Mouse (Mus musculus) midbrain, embryonic 15.5 days (tissue): ENCODE measurements around the gene Zbtb8a. TPM values are rescaled to one million over a fixed set of nuclear protein-coding genes. Genes with fewer than 3 reads are reported as not detected.
A peak's percentile ranks its signal among the peaks of the same experiment; 100 is the strongest.

Source experiments
- ATAC-seq: fragments of 200-750 bp; cut with Nextera tagmentation; replicated peaks from 2 replicates; pipeline ENCODE4 v1.8.0; 2017; ENCODE audit warnings: moderate TSS enrichment
- H3K27ac ChIP-seq: fragments of 300-500 bp; sonication (generic); 2 replicates; pipeline ENCODE4 v1.5.1; 2015; ENCODE audit warnings: mild to moderate bottlenecking, inconsistent platforms
- H3K27me3 ChIP-seq: fragments of 300-500 bp; sonication (generic); replicated peaks from 2 replicates; pipeline ENCODE4 v1.6.1; 2015; ENCODE audit warnings: inconsistent platforms
- H3K36me3 ChIP-seq: fragments of 300-500 bp; sonication (generic); replicated peaks from 2 replicates; pipeline ENCODE4 v1.6.1; 2015; ENCODE audit warnings: inconsistent platforms
- H3K4me1 ChIP-seq: fragments of 300-500 bp; sonication (generic); 2 replicates; pipeline ENCODE4 v1.6.1; 2015; ENCODE audit warnings: inconsistent platforms
- H3K4me2 ChIP-seq: fragments of 300-500 bp; sonication (generic); 2 replicates; pipeline ENCODE4 v1.6.1; 2015; ENCODE audit warnings: inconsistent platforms, mild to moderate bottlenecking, moderate library complexity
- H3K4me3 ChIP-seq: fragments of 300-500 bp; sonication (generic); 2 replicates; pipeline ENCODE4 v1.5.1; 2015; ENCODE audit warnings: mild to moderate bottlenecking, inconsistent platforms
- H3K9ac ChIP-seq: fragments of 300-500 bp; sonication (generic); 2 replicates; pipeline ENCODE4 v1.6.1; 2015; ENCODE audit warnings: mild to moderate bottlenecking, inconsistent platforms
- H3K9me3 ChIP-seq: fragments of 300-500 bp; sonication (generic); 2 replicates; pipeline ENCODE4 v1.6.1; 2016; ENCODE audit warnings: inconsistent platforms
- WGBS: fragments of 180-500 bp; shearing (Covaris S2); methylation state at CpG from one replicate; pipeline ENCODE4 v1.1.7; 2015; ENCODE audit warnings: mixed read lengths; 5-methylcytosine and 5-hydroxymethylcytosine counted together
- polyA plus RNA-seq: library from polyadenylated mRNA; unstranded; fragments of >200 nt; fragmentation: Nextera tagmentation; extraction: Ambion mirVana; gene quantifications from 2 replicates; pipeline ENCODE4 v1.2.1, GENCODE M21; 2015

Zbtb8a gene
- polyA plus RNA-seq, 1 experiment from 2014 or later: 21.5 TPM

DNA sequence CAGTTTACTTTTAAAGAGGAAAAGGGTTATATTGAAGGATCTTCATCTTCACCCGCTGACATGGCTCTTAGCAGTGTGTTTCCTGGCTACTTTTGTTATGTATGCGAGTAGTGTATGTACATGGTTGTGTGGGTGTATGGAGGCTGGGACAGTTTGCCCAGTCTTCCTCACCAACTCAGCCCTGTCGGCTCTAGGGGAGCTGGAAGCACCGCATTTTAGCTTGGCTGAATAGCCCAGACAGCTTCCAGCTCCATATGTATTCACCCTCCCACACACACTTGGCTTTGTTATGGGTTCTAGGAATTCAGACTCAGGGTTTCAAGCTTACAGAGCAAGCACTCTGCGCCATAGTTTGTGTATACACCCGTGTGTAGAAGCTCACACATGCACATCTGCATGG lies 26.8 kb downstream of the Zbtb8a start:
- no peak overlapping the region for H3K27ac ChIP-seq
- H3K9me3 ChIP-seq: no peaks in the 10 kb centered on the region
- H3K4me2 ChIP-seq: no peak overlapping the region
- peaks cover 6% of the 10 kb centered on the region; the same call in 1 of the 2 replicates for H3K36me3 ChIP-seq
- WGBS: 78% methylated on average over 6 of the region's 6 CpGs
- no peak overlapping the region for H3K9ac ChIP-seq
- no peaks in the 10 kb centered on the region for H3K27me3 ChIP-seq
- 0 out of 2 replicates have a peak, but pooled peaks have one; percentile 9 for ATAC-seq
- no peak overlapping the region for H3K4me3 ChIP-seq
- H3K4me1 ChIP-seq: no peaks in the 10 kb centered on the region

DNA sequence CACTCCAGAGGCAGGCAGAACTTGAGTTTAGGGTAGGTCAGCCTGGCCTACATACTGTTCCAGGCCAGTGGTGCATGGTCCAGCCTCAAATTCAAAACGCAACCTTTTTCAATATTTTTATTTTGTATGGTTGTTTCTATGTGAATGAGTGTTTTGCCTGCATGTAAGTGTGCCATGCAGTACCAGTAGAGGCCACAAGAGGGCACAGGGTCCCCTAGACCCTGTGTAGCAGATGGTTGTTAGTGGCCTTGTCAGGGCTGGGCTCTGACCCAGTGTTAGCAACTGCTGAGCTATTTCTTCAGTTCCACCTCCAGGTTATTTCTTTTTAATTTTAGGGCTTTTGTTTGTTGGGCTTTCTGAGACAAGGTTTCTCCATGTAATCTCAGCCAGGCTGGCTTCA lies 27.3 kb downstream of the Zbtb8a start:
- H3K4me1 ChIP-seq: no peaks in the 10 kb centered on the region
- WGBS: 11% methylated on average over 1 of the region's 1 CpGs
- no peaks in the 10 kb centered on the region for H3K27me3 ChIP-seq
- H3K9ac ChIP-seq: no peak overlapping the region
- ATAC-seq: peak; percentile 75; the same call in 1 of the 2 replicates
- no peaks in the 10 kb centered on the region for H3K9me3 ChIP-seq
- H3K4me3 ChIP-seq: no peak overlapping the region
- 0 out of 2 replicates have a peak, but pooled peaks cover 4% of the 10 kb centered on the region for H3K36me3 ChIP-seq
- no peak overlapping the region for H3K27ac ChIP-seq
- H3K4me2 ChIP-seq: no peak overlapping the region

DNA sequence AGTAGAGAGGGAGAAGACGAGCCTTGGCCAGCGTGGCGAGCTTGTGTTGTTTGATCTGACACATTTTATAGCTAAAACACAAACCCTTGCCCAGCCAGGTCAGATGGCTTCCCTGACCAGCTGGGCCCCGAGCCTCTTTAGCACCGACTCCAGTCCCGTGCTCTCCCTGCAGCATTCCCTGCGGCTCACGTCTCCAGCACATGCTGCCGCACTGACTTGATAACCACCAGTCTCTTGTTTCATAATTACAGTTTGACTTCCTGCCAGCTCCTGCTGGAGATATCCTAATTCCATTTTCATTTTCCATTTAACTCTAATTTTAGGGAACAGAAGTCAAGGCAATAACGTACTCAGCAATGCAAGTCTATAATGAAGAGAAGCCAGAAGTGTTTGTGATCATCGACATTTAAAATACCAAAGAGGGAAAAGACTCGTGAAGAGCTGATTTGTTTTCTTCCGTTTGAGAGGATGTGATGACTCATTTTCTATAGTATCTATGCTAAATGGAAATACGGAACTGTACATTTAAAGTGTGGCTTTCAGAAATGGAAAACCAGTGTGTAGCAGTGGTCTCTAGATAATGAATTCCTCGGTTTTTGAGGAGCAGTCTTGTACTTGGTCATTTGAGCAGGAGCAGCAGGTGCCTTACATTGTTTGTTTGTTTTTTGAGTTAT lies 31.3 kb downstream of the Zbtb8a start:
- no peaks in the 10 kb centered on the region for H3K4me1 ChIP-seq
- no peak overlapping the region for H3K4me3 ChIP-seq
- H3K9ac ChIP-seq: no peak overlapping the region
- H3K27ac ChIP-seq: no peak overlapping the region
- peaks cover 10% of the 10 kb centered on the region for H3K36me3 ChIP-seq
- no peak overlapping the region for H3K4me2 ChIP-seq
- no peaks in the 10 kb centered on the region for H3K9me3 ChIP-seq
- WGBS: 89% methylated on average over 15 of the region's 15 CpGs
- ATAC-seq: no peak
- no peaks in the 10 kb centered on the region for H3K27me3 ChIP-seq

DNA sequence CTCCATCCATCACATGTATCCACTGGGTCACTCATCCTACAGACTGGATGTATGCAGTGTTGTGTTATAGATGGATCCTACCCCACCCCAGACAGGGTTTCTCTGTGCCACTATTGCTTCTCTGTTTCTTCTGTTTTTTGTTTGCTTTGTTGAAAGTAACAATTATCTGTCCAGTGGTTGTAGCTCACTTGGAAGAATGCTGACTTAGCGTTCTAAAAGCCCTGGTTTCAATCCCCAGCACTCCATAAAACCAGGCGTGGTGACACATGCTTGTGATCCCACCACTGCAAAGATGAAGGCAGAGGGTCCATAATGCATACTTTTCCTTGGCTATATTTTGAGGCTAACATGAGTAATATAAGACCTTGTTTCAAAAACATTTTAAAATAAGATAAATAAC lies 35.2 kb downstream of the Zbtb8a start:
- Histone ChIP-seq H3K27ac (no peak overlapping the region), H3K9me3 (no peaks in the 10 kb centered on the region), H3K9ac (no peak overlapping the region), H3K4me2 (no peak overlapping the region), H3K36me3 (peaks cover 11% of the 10 kb centered on the region), H3K27me3 (no peaks in the 10 kb centered on the region), H3K4me3 (no peak overlapping the region), H3K4me1 (no peaks in the 10 kb centered on the region)
- no peak for ATAC-seq
- 96% methylated on average over 2 of the region's 2 CpGs for WGBS

DNA sequence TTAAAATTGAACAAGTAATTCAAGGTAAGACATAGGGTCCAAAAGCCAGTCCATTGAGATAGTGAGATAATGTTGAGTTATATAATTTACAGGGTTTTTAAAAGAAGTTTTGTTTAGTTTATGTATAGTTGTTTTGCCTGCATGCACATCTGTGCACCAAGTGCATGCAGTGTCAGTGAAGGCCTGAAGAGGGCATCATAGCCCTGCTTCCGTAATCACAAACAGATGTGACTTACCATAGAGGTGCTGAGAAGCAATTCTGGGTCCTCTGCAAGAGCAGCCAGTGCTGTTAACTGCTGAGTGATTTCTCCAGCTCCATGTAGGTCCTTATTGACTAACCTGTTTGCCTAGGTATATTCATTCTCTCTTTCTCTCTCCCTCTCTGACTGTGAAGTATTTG lies 36.0 kb downstream of the Zbtb8a start:
- H3K9me3 ChIP-seq: no peaks in the 10 kb centered on the region
- no peak overlapping the region for H3K4me2 ChIP-seq
- H3K27ac ChIP-seq: no peak overlapping the region
- H3K9ac ChIP-seq: no peak overlapping the region
- no peak for ATAC-seq
- H3K36me3 ChIP-seq: peaks cover 11% of the 10 kb centered on the region
- no peaks in the 10 kb centered on the region for H3K27me3 ChIP-seq
- H3K4me1 ChIP-seq: peaks cover 3% of the 10 kb centered on the region
- WGBS: 90% methylated on average over 1 of the region's 1 CpGs
- no peak overlapping the region for H3K4me3 ChIP-seq

DNA sequence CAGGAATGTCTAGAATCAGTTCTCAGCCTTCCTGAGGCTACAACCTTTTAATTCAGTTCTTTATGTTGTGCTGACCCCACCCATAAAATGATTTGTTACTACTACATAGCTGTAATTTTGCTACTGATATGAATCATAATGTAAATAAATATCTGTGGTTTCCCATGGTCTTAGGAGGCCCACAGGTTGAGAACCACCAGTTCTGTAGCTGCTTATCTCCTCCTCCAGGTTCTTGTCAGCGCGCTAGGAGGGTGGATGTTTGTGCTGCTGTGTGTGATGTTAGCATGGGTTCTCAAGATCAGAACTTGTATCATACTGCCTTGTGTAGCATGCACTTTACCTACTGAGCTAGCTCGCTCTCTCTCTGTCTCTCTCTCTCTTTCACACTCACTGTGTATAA lies 38.2 kb downstream of the Zbtb8a start:
- Histone ChIP-seq H3K4me1 (peaks cover 11% of the 10 kb centered on the region), H3K9ac (no peak overlapping the region), H3K27me3 (no peaks in the 10 kb centered on the region), H3K36me3 (peaks cover 11% of the 10 kb centered on the region), H3K4me3 (no peak overlapping the region), H3K9me3 (no peaks in the 10 kb centered on the region), H3K27ac (no peak overlapping the region), H3K4me2 (no peak overlapping the region)
- 100% methylated on average over 3 of the region's 3 CpGs for WGBS
- no peak for ATAC-seq

DNA sequence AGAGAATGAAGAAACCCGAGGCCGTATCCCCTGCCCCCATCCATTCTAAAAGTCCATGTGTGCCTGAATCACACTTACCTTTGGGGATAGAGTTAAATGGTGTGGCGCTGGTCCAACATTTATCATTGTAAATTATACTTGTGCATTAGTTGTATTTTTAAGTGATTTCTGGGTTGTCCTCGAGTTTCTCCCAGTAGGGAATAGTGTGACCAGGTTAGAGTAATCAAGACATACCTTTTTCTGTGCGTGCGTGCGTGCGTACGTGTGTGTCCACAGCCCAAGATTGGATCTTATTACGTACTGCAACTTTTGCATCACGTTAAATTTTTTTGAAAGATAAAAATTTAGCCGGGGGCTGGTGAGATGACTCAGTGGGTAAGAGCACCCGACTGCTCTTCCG lies 41.6 kb downstream of the Zbtb8a start:
- H3K9ac ChIP-seq: peak overlapping the region; percentile 68
- H3K9me3 ChIP-seq: no peaks in the 10 kb centered on the region
- H3K27me3 ChIP-seq: no peaks in the 10 kb centered on the region
- no peak for ATAC-seq
- H3K4me2 ChIP-seq: peak overlapping the region; percentile 74
- H3K27ac ChIP-seq: peak overlapping the region; percentile 98
- 55% methylated on average over 14 of the region's 14 CpGs for WGBS
- H3K36me3 ChIP-seq: no peaks in the 10 kb centered on the region
- peak overlapping the region; percentile 99 for H3K4me3 ChIP-seq
- H3K4me1 ChIP-seq: peaks cover 38% of the 10 kb centered on the region

DNA sequence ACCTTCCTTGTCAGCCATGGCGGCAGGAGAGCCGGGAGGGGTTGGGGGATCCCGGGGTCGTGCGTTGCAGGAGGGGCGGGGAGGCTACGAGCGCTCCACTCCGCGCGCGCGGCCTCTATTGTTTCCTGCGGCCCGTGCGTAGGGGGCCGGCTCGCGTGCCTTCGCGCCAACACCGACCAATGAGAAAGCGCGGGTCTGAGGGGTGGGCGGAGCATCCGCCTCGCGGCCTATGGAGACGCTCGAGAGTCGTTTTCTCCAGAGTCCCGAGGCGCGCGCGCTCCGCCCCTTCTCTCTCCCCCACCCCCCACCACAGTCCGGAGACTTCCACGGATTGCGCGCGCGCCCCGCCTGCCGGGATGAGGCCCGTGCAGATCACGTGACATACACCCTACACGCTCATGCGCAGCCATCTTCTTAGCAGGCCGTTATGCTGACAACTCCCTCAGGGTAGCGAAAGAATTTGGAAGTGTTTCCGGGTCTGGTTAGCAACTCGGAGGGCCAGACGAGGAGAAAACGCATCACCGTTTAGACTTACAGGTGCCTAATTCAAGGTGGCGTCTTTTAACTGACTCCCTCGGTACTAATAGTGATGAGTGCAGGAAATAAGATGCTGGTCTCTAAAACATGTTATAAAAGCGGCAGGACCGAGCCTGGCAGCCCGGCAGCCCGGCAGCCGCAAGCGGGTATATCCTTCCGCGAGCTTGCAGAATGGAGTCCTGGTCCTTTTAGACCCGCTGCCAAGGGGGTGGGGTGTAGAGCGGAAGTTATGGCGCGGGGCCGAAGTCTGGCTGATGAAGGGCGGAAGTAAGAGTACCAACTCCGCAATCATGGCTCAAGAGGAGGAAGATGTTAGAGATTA lies 42.5 kb downstream of the Zbtb8a start, which contains the start of the genes Rbbp4 and Zbtb8os:
Gene Rbbp4, minus strand, starts transcription at position 155 of the 859 bp plus-strand sequence.
Gene Zbtb8os, plus strand, starts transcription at position 480 of the 859 bp plus-strand sequence.
- H3K4me3 ChIP-seq: peak within 1 kb of the TSS; percentile 99
- H3K36me3 ChIP-seq: no peaks in the 10 kb centered on the region
- under 1% methylated on average over 73 of the region's 73 CpGs for WGBS
- no peaks in the 10 kb centered on the region for H3K27me3 ChIP-seq
- peak within 1 kb of the TSS; percentile 97 for H3K9ac ChIP-seq
- peak within 1 kb of the TSS; percentile 74 for H3K4me2 ChIP-seq
- H3K4me1 ChIP-seq: peaks cover 46% of the 10 kb centered on the region
- peak within 1 kb of the TSS; percentile 98 for H3K27ac ChIP-seq
- no peaks in the 10 kb centered on the region for H3K9me3 ChIP-seq
- ATAC-seq: peak; percentile 98

DNA sequence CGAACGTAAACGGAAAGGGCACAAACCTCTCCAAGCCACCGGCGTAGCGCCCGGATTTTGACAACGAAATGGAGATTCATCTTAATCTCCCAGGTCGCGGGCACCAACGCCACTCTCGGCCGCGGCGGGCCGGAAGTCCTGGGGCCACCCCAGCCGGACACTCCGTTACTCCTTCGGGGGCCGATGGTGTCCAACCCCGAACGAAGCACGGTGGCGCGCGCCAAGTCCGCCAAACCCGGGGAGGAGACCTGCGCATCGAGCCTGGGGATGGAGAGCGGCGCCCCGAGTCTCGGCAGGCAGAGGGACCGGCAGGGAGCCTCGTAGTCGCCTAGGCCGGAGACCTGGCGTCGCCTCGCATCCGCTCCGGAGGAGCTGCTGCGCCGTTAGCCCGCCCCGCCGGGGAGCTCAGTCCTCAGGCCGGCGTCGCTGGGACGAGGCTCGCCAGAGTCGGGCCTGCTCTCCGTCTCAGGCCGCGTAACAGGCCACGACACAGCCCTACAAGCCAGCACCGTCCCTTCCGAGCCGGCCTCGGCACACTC lies 43.2 kb downstream of the Zbtb8a start:
- H3K4me2 ChIP-seq: peak overlapping the region; percentile 70
- WGBS: under 1% methylated on average over 61 of the region's 62 CpGs
- H3K27me3 ChIP-seq: no peaks in the 10 kb centered on the region
- no peak for ATAC-seq
- no peaks in the 10 kb centered on the region for H3K9me3 ChIP-seq
- H3K4me1 ChIP-seq: peaks cover 48% of the 10 kb centered on the region
- H3K9ac ChIP-seq: peak overlapping the region; percentile 97
- no peaks in the 10 kb centered on the region for H3K36me3 ChIP-seq
- peak overlapping the region; percentile 99 for H3K4me3 ChIP-seq
- peak overlapping the region; percentile 98 for H3K27ac ChIP-seq

DNA sequence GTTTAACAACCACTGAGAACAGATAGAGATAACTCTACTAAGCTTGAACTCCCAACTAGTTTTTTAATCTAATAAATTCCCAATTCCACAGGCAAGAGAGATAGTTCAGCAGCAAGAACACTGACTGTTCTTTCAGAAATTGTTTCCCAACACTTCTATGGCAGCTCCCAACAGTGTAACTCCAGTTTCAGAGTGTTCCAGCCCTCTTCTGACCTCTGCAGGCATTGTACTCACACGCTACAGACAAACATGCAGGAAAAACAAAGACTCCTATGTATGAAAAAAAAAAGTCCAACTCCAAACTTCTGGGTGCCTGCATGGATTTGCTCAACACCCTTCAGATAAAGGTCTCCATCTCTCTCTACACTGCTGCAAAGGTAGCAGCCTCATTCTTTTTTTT lies 45.1 kb downstream of the Zbtb8a start:
- peak overlapping the region; percentile 99; the same call in 1 of the 2 replicates for H3K4me3 ChIP-seq
- H3K9me3 ChIP-seq: no peaks in the 10 kb centered on the region
- no peak for ATAC-seq
- 32% methylated on average over 1 of the region's 1 CpGs for WGBS
- H3K9ac ChIP-seq: no peak overlapping the region
- peaks cover 11% of the 10 kb centered on the region for H3K36me3 ChIP-seq
- no peak overlapping the region for H3K27ac ChIP-seq
- H3K27me3 ChIP-seq: no peaks in the 10 kb centered on the region
- peak overlapping the region; percentile 70 for H3K4me2 ChIP-seq
- peaks cover 48% of the 10 kb centered on the region for H3K4me1 ChIP-seq

DNA sequence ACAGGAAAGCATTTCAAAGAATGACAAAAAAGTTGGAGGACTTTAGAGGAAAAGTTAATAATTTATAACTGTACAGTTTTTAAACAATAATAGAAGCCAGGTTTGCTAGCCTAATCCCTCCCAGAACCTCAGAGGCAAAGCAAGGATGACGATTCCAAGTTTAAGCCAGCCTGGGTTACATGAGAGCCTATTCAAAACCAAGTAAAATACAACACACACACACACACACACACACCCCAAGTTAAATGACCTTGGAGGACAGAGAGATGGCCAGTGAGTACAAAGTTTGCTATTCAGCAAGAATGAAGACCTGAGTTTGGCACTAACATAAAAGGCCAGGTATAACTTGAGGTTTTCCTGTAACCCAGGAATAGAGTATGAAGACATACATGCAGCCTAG lies 51.7 kb downstream of the Zbtb8a start:
- no peak overlapping the region for H3K9ac ChIP-seq
- H3K27ac ChIP-seq: no peak overlapping the region
- peaks cover 14% of the 10 kb centered on the region for H3K4me1 ChIP-seq
- H3K4me3 ChIP-seq: no peak overlapping the region
- H3K36me3 ChIP-seq: peaks cover 21% of the 10 kb centered on the region
- no peaks in the 10 kb centered on the region for H3K9me3 ChIP-seq
- WGBS: 63% methylated on average over 1 of the region's 1 CpGs
- ATAC-seq: no peak
- no peaks in the 10 kb centered on the region for H3K27me3 ChIP-seq
- no peak overlapping the region for H3K4me2 ChIP-seq

DNA sequence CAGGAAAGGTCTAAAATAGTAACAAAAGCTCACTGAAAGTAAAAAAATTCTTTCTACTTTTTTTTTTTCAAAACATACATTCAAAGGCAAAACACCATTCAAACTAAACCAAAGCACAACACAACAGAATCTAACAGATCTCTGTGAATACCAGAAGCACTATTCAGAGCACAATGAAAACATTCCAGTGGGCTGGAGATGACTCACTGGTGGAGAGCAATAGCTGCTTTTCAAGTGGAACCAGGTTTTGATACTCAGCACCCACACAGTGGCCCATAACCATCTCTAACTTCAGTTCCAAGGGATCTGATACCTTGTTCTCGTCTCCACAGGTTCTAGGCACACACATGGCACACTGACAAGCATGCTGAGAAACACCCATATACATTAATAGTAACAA lies 53.2 kb downstream of the Zbtb8a start:
- H3K9me3 ChIP-seq: no peaks in the 10 kb centered on the region
- H3K4me2 ChIP-seq: no peak overlapping the region
- no peak overlapping the region for H3K4me3 ChIP-seq
- 77% methylated on average over 1 of the region's 1 CpGs for WGBS
- peaks cover 4% of the 10 kb centered on the region; the same call in 1 of the 2 replicates for H3K4me1 ChIP-seq
- H3K9ac ChIP-seq: no peak overlapping the region
- no peak for ATAC-seq
- peaks cover 32% of the 10 kb centered on the region for H3K36me3 ChIP-seq
- H3K27me3 ChIP-seq: no peaks in the 10 kb centered on the region
- H3K27ac ChIP-seq: no peak overlapping the region
